Mouse (Mus musculus) lung, postnatal 0 days (tissue): ENCODE data around the gene Jakmip3.

ENCODE experiments used
- CTCF ChIP-seq: IDR thresholded peaks from 2 replicates; pipeline ENCODE4 v1.5.1; 2016; ENCODE audit warnings: antibody characterized with exemption, mild to moderate bottlenecking
- EP300 ChIP-seq: IDR thresholded peaks from 2 replicates; pipeline ENCODE4 v1.6.1; 2016; ENCODE audit warnings: antibody characterized with exemption, mild to moderate bottlenecking, control low read depth

GRCm38 (mm10) chr7:139003250-139003649 is 62.7 kb downstream of the Jakmip3 start:
- no peak for TF ChIP-seq CTCF
- no peak for TF ChIP-seq EP300
